Mouse (Mus musculus) kidney, adult 2 months (tissue): Measurements from ENCODE around the gene Nsun2.

Experiments used
- CTCF ChIP-seq: fragments of 200-500 bp; conservative IDR thresholded peaks from 2 replicates; pipeline ENCODE4 v1.5.1; 2011; ENCODE audit warnings: low read depth, mild to moderate bottlenecking, control low read depth, low read length, moderate library complexity, mixed read lengths; ENCODE audit not compliant: insufficient read depth, insufficient read length
- POLR2A ChIP-seq: fragments of 200-500 bp; IDR thresholded peaks from one replicate; pipeline ENCODE4 v1.6.1; 2011; ENCODE audit warnings: low read depth, low read length, control low read depth

- no peak for TF ChIP-seq CTCF
- TF ChIP-seq POLR2A = no peak
These were observed 140.5 kb downstream of the Nsun2 start for GRCm38 (mm10) chr13:69673921-69674618.
